Mouse (Mus musculus) adrenal gland, postnatal 4 days (tissue): Measurements from ENCODE around the gene Vmn1r40. TPM values are rescaled to one million over a fixed set of nuclear protein-coding genes. Genes with fewer than 3 reads are reported as not detected.

Experiments
- total RNA-seq, 2 experiments: library from RNA; stranded (reverse); gene quantifications; 2 replicates each; pipeline ENCODE4 v1.2.3; 2021

Gene Vmn1r40
- total RNA-seq, 2 experiments from 2014 or later = not detected

Other genes with a start within 250 kb of the Vmn1r40 start
- 10 to 100 TPM; 32.9 to 34.8 TPM for gene Chchd6, start 111.9 kb upstream of the Vmn1r40 start, total RNA-seq
- 10 to 100 TPM; 17.6 to 18.1 TPM for gene Txnrd3, start 63.6 kb upstream of the Vmn1r40 start, total RNA-seq
- gene Vmn1r41, start 33.2 kb downstream of the Vmn1r40 start, total RNA-seq = not detected
- gene Vmn1r42, start 168.9 kb downstream of the Vmn1r40 start, total RNA-seq = not detected
- gene Vmn1r43, start 168.9 kb downstream of the Vmn1r40 start, total RNA-seq = not detected
- not detected for gene Vmn1r44, start 176.1 kb downstream of the Vmn1r40 start, total RNA-seq
- not detected for gene Vmn1r45, start 233.1 kb downstream of the Vmn1r40 start, total RNA-seq